Mouse (Mus musculus): ENCODE results near the gene Snorc. TPM values are rescaled to one million over a fixed set of nuclear protein-coding genes. Genes with fewer than 3 reads are reported as not detected.
"Not testable (repeated sequence)": the region's sequence is repeated elsewhere in the genome, so short reads cannot be mapped to it uniquely, and the experiment has no call there.

Gene Snorc
- not detected for total RNA-seq (2021)
- long read RNA-seq, experiment 1: 0 reads
- long read RNA-seq, experiment 2: 0 reads

- DNase-seq (ENCODE audit: low spot score in 2 of 2): not testable (repeated sequence)
Measured at GRCm38 (mm10) chr1:87469971-87470370, at the start of gene Snorc. Gene Snorc (plus strand): TSS chr1:87470271.

GRCm38 (mm10) chr1:87435125-87435524 is 34.9 kb upstream of the Snorc start:
- DNase-seq (ENCODE audit: low spot score in 2 of 2): no peak

GRCm38 (mm10) chr1:87436583-87436982 is 33.5 kb upstream of the Snorc start:
- DNase-seq (ENCODE audit: low spot score in 2 of 2): no peak

GRCm38 (mm10) chr1:87447183-87448104 is 22.6 kb upstream of the Snorc start:
- peak in 1 of 2 experiments; percentile 69 for DNase-seq (ENCODE audit: low spot score in 2 of 2)

- no peak for DNase-seq (ENCODE audit: low spot score in 2 of 2)
Measured at GRCm38 (mm10) chr1:87449432-87449831, 20.6 kb upstream of the Snorc start.

GRCm38 (mm10) chr1:87456425-87456824 is 13.6 kb upstream of the Snorc start:
- DNase-seq (ENCODE audit: low spot score in 2 of 2): no peak

- no peak for DNase-seq (ENCODE audit: low spot score in 2 of 2)
Measured at GRCm38 (mm10) chr1:87458045-87458444, 12.0 kb upstream of the Snorc start.

GRCm38 (mm10) chr1:87459856-87460255 is 10.2 kb upstream of the Snorc start:
- DNase-seq (ENCODE audit: low spot score in 2 of 2): not testable (repeated sequence)

GRCm38 (mm10) chr1:87467469-87467868 is 2.6 kb upstream of the Snorc start:
- no peak for DNase-seq (ENCODE audit: low spot score in 2 of 2)

- no peak for DNase-seq (ENCODE audit: low spot score in 2 of 2)
Measured at GRCm38 (mm10) chr1:87468321-87468720, 1.8 kb upstream of the Snorc start.

- DNase-seq (ENCODE audit: low spot score in 2 of 2): no peak
Measured at GRCm38 (mm10) chr1:87471914-87472313, 1.8 kb downstream of the Snorc start.

- DNase-seq (ENCODE audit: low spot score in 2 of 2): no peak
Measured at GRCm38 (mm10) chr1:87472576-87472975, 2.5 kb downstream of the Snorc start.

- no peak for DNase-seq (ENCODE audit: low spot score in 2 of 2)
Measured at GRCm38 (mm10) chr1:87475076-87475895, 5.2 kb downstream of the Snorc start.

- DNase-seq (ENCODE audit: low spot score in 2 of 2): no peak
Measured at GRCm38 (mm10) chr1:87482546-87482945, 12.5 kb downstream of the Snorc start.

GRCm38 (mm10) chr1:87486386-87486785 is 16.3 kb downstream of the Snorc start:
- no peak for DNase-seq (ENCODE audit: low spot score in 2 of 2)

GRCm38 (mm10) chr1:87492285-87492684 is 22.2 kb downstream of the Snorc start:
- DNase-seq (ENCODE audit: low spot score in 2 of 2): no peak

- DNase-seq (ENCODE audit: low spot score in 2 of 2): no peak
Measured at GRCm38 (mm10) chr1:87493542-87493941, 23.5 kb downstream of the Snorc start.

- DNase-seq (ENCODE audit: low spot score in 2 of 2): no peak
Measured at GRCm38 (mm10) chr1:87505524-87505923, 35.5 kb downstream of the Snorc start.

GRCm38 (mm10) chr1:87507857-87508256 is 37.8 kb downstream of the Snorc start:
- no peak for DNase-seq (ENCODE audit: low spot score in 2 of 2)

GRCm38 (mm10) chr1:87508591-87509560 is 38.8 kb downstream of the Snorc start:
- no peak for DNase-seq (ENCODE audit: low spot score in 2 of 2)
